Mouse (Mus musculus) lung, adult 2 months (tissue): ENCODE measurements around the gene Lypla2. TPM values are rescaled to one million over a fixed set of nuclear protein-coding genes. Genes with fewer than 3 reads are reported as not detected.
A peak's percentile ranks its signal among the peaks of the same experiment; 100 is the strongest.

Experiments used
- DNase-seq: peaks from one replicate; pipeline ENCODE4 v3.0.0; 2022
- H3K4me1 ChIP-seq: fragments of 200-500 bp; 2 replicates; pipeline ENCODE4 v1.6.1; 2011; ENCODE audit warnings: low read length; ENCODE audit not compliant: control insufficient read depth, insufficient read depth
- H3K4me3 ChIP-seq: fragments of 200-500 bp; replicated peaks from 2 replicates; pipeline ENCODE3; 2011; ENCODE audit warnings: low read depth, mild to moderate bottlenecking, control low read depth, low read length; ENCODE audit errors: extremely low read depth
- CTCF ChIP-seq: fragments of 200-500 bp; IDR thresholded peaks from 2 replicates; pipeline ENCODE4 v1.5.1; 2011; ENCODE audit warnings: mild to moderate bottlenecking, low read length, control low read depth; ENCODE audit not compliant: insufficient read depth
- POLR2A ChIP-seq: fragments of 200-500 bp; IDR thresholded peaks from 2 replicates; pipeline ENCODE4 v1.6.1; 2011; ENCODE audit warnings: low read depth, mild to moderate bottlenecking, control low read depth, low read length, borderline replicate concordance; ENCODE audit errors: extremely low read depth
- WGBS: fragments of 180-500 bp; shearing (Covaris S2); methylation state at CpG from one replicate; pipeline ENCODE4 v1.1.7; 2018; 5-methylcytosine and 5-hydroxymethylcytosine counted together
- polyA plus RNA-seq: library from polyadenylated mRNA; depleted of rRNA; stranded (reverse); fragments of >200 nt; gene quantifications from 2 replicates; pipeline ENCODE4 v1.2.3, GENCODE M21; 2012; rRNA removed

The Lypla2 gene
- 123 TPM in 2 replicates for polyA plus RNA-seq

DNA sequence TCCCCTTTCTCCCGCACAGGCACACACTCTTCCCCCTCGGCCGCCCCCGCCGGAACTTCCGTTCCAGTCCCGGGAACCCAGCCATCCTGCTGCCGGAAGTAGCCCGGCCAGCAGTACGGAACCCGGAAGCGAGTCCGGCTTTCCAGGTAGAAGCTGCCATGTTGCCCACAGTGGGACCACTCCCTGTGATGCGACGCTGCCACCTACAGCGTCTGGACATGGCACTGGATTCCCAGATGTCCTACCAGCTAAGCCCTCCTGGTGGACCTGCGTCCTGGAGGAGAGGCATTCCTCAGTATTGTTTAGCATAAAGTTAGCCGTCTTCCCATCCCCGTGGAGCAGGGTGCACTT lies at the start of gene Lypla2:
Gene Lypla2 (minus strand): TSS at position 71 of the 351 bp plus-strand sequence.
- peak; percentile 86 for DNase-seq
- H3K4me3 ChIP-seq = peak within 1 kb of the TSS; percentile 82
- TF ChIP-seq POLR2A (peak; percentile 70; the same call in 1 of the 2 replicates), CTCF (no peak)
- under 1% methylated on average over 19 of the region's 19 CpGs for WGBS
- H3K4me1 ChIP-seq = peaks cover 10% of the 10 kb centered on the region

DNA sequence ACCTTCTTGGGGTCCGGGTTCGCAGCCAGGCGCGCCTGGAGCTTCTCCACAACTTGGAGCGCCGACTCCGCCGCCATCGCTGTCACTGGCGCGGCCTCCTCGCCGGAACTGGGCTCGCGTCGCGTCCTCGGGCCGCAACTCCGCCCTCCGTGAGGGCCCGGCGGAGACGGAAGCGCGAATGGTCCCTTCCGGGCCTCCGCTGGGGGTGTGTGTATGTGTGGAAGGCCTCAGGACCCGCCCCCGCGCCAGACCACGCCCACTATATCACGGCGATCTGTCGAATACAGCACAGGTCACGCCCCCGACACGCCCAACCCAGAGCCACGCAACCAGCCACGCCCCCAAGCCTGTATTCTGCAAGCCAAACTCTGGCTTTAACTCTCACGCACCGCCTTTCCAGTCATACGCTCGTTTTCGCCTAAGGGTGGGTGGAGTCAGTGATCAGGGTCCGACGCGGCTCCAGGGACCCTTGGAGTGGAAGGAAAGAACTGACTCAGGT lies 49.2 kb upstream of the Lypla2 start, which contains the start of gene Eloa:
Gene Eloa (minus strand): TSS at position 215 of the 499 bp plus-strand sequence.
- TF ChIP-seq POLR2A (peak; percentile 77; the same call in 1 of the 2 replicates), CTCF (no peak)
- peaks cover 7% of the 10 kb centered on the region; the same call in 1 of the 2 replicates for H3K4me1 ChIP-seq
- WGBS = under 1% methylated on average over 46 of the region's 48 CpGs
- H3K4me3 ChIP-seq = peak within 1 kb of the TSS; percentile 92
- DNase-seq = peak; percentile 100

- peak; percentile 30 for DNase-seq
- TF ChIP-seq POLR2A = no peak
- TF ChIP-seq CTCF = no peak
- WGBS = under 1% methylated on average over 55 of the region's 62 CpGs
- peaks cover 10% of the 10 kb centered on the region; the same call in 1 of the 2 replicates for H3K4me1 ChIP-seq
- H3K4me3 ChIP-seq = peak overlapping the region; percentile 92
These were observed 48.5 kb upstream of the Lypla2 start for GRCm38 (mm10) chr4:136020743-136021548.

DNA sequence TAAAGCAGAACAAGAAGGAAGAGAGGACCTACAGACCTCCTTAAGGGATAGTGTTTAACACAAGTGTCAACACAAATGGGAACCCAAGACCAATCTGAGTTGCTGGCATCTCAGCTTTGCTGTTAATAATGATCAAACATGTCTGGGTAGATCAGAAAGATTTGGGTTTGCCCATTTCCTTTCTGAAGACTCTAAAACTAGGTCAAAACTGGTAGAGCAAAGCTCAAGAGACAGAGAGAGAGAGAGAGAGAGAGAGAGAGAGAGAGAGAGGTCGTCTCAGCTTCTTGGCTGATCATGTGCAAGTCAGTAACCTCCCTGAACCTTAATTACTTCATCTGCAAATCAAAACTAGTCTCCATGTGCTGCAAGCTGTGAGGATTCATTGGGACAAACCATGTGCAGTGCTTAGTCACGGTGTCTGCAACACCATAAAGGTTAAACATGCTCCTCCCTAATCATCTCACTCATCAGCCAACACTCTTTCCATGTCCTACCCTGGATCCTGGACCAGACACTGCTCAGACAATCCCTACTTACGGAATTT lies 43.7 kb upstream of the Lypla2 start:
- TF ChIP-seq CTCF = no peak
- TF ChIP-seq POLR2A = no peak
- peaks cover 10% of the 10 kb centered on the region; the same call in 1 of the 2 replicates for H3K4me1 ChIP-seq
- DNase-seq = no peak
- H3K4me3 ChIP-seq = no peak overlapping the region
- WGBS = 55% methylated on average over 3 of the region's 3 CpGs

- Histone ChIP-seq H3K4me3 (no peak overlapping the region), H3K4me1 (no peaks in the 10 kb centered on the region)
- DNase-seq = no peak
- TF ChIP-seq POLR2A (no peak), CTCF (no peak)
- 90% methylated on average over 4 of the region's 4 CpGs for WGBS
These were observed 38.2 kb upstream of the Lypla2 start for GRCm38 (mm10) chr4:136010586-136010985.

DNA sequence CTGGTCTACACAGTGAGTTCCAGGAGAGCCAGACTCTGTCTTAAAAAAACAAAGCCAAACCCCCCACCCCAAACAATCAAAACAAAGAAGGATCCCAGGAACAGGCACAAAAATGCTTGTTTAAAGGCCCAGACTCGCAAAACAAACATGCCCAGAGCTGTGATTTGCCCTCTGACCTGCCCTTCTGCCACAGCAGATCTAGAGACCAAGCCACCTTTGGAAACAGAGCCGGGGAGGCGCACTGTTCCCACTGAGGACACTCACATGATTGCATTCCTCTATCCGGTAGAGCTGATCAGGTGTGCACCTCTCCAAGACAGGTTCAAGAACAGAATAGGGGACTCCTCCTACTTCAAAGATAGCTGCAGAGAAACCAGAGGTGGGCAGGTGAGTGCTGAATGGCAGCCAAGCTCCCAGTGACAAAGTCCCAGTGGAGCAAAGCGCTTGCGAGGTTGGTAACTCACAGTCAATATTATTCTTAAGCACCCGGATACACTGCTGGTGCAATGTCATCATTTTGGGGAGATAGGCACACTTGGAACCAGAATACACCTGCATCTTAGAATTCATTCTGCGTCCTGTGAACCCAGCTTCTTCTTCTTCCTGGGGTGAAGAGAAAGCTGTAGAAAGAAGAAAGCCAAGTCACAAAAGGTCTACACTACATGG lies 36.5 kb upstream of the Lypla2 start:
- Histone ChIP-seq H3K4me3 (no peak overlapping the region), H3K4me1 (no peaks in the 10 kb centered on the region)
- 86% methylated on average over 8 of the region's 8 CpGs for WGBS
- DNase-seq = no peak
- TF ChIP-seq CTCF (no peak), POLR2A (no peak)

- DNase-seq = no peak
- TF ChIP-seq POLR2A (no peak), CTCF (no peak)
- 64% methylated on average over 3 of the region's 3 CpGs for WGBS
- no peak overlapping the region for H3K4me3 ChIP-seq
- H3K4me1 ChIP-seq = no peaks in the 10 kb centered on the region
These were observed 34.4 kb upstream of the Lypla2 start for GRCm38 (mm10) chr4:136006821-136007220.

GRCm38 (mm10) chr4:136004921-136005320 lies 32.5 kb upstream of the Lypla2 start:
- H3K4me1 ChIP-seq = no peaks in the 10 kb centered on the region
- no peak for TF ChIP-seq POLR2A
- TF ChIP-seq CTCF = no peak
- no peak overlapping the region for H3K4me3 ChIP-seq
- 88% methylated on average over 2 of the region's 2 CpGs for WGBS
- DNase-seq = no peak

GRCm38 (mm10) chr4:136004107-136004675 lies 31.8 kb upstream of the Lypla2 start:
- no peak overlapping the region for H3K4me3 ChIP-seq
- TF ChIP-seq CTCF = no peak
- TF ChIP-seq POLR2A = no peak
- 64% methylated on average over 5 of the region's 5 CpGs for WGBS

DNA sequence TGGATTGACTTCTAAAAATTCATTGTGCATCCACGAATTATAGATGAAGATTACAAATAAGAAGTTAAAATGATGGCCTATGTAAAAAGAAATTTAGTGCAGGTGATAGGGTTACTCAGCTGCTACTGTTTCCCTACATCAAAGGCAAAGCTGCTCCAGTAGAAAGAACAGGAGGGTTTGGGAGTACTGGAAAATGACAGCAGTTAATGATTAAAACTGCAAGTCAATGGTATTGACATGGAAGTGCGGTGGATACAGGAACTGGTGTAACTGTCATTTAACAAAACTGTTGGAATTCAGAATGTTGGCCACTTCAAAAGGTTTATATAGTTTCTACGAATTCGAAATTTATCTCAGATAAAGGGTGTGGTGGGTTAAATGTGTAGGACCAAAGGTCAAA lies 22.7 kb upstream of the Lypla2 start:
- Histone ChIP-seq H3K4me3 (no peak overlapping the region), H3K4me1 (no peaks in the 10 kb centered on the region)
- WGBS = 81% methylated on average over 4 of the region's 4 CpGs
- TF ChIP-seq POLR2A = no peak
- TF ChIP-seq CTCF = no peak
- DNase-seq = no peak

More at GRCm38 (mm10) chr4:136004107-136004675, 31.8 kb upstream of the Lypla2 start:
- H3K4me1 ChIP-seq = no peaks in the 10 kb centered on the region
- DNase-seq = no peak
